Mouse (Mus musculus): Measurements from ENCODE around the gene Poglut1.

Gene Poglut1

GRCm38 (mm10) chr16:38549479-38550396, at the start of gene Poglut1:
TSS of gene Poglut1 (minus strand) at chr16:38550258.
- DNase-seq, result peak; percentile 84

GRCm38 (mm10) chr16:38598986-38599680, 49.1 kb upstream of the Poglut1 start:
- DNase-seq, result no peak

DNA sequence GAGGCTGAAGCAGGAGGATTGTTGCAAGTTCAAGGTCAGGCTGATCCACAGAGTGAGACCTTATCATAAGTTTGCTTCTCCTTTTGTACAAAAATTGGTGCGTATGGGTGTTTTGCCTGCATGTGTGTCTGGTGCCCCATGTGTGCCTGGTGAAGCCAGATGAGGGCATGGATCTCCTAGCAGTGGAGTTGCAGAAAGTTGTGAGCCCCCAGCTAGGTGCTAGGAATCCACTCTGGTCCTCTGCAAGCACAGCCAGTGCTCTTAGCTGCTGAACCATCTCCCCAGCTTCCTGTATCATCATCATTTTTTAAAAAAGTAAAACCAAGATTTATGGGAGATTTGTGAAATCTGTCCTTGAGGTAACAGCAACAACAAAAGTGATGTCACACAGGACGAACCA, 46.6 kb upstream of the Poglut1 start:
- DNase-seq, result no peak

GRCm38 (mm10) chr16:38596099-38596498, 46.0 kb upstream of the Poglut1 start:
- no peak for DNase-seq

DNA sequence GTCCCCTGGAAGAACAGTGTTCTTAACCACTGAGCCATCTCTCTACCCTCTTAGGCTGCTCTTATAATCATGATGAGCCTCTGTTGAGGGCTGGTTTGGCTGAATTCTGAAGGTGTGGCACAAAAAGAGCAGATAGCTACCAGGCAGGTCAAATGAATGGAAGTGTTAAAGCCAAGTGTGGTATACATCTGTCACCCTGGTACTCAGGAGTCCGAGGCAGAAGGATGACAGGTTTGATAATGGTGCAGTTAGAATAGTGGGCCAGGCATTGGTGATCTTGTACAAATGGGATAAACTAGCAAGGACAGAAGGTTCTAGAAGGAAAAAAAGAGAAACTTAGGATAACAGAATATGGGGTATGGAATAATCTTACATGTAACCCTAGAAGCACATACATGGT, 44.4 kb upstream of the Poglut1 start:
- DNase-seq, result no peak

GRCm38 (mm10) chr16:38592946-38593345, 42.9 kb upstream of the Poglut1 start:
- no peak for DNase-seq

- DNase-seq, result no peak
These were observed 42.1 kb upstream of the Poglut1 start for GRCm38 (mm10) chr16:38592026-38592678.

GRCm38 (mm10) chr16:38591506-38591905, 41.4 kb upstream of the Poglut1 start:
- DNase-seq, result no peak

DNA sequence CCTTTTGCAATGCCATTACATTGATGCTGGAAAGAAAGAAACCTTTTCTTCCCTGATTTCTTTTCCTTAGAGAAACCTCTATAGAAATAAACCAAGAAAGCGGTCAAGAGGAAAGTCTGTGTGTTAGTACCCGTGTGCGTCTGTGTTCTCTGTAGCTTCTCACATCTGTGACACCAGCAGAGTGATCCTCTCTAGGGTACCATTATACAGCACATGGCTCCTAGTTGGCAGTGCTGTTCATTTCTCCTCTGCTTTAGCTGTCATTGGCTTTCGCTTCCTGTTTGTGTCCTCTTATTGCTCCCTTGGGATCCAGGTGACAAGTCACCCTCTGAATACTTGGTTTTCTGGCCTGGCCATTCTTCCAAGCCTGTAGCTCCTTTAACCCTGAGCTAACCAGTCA, 37.5 kb upstream of the Poglut1 start:
- DNase-seq, result no peak

DNA sequence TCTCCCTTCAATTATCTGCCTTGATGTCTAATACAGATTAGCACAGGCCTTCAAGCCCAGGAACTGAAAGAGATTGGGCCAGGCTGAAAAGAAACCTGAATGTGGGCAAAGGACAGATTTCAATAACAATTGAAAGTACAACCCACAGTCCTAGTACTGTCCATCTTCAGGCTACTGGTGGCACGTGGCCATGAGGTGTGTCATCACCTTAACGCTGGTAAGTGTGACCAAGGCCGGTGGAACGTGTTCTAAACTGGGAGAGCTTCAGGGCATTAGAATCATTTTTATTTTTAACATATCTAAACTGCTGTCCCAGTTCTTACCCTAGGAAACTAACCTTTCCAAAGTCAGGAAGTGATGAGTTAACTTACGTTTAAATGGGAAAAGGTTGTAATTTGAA, 37.1 kb upstream of the Poglut1 start:
- no peak for DNase-seq

GRCm38 (mm10) chr16:38585186-38585585, 35.1 kb upstream of the Poglut1 start:
- no peak for DNase-seq

DNA sequence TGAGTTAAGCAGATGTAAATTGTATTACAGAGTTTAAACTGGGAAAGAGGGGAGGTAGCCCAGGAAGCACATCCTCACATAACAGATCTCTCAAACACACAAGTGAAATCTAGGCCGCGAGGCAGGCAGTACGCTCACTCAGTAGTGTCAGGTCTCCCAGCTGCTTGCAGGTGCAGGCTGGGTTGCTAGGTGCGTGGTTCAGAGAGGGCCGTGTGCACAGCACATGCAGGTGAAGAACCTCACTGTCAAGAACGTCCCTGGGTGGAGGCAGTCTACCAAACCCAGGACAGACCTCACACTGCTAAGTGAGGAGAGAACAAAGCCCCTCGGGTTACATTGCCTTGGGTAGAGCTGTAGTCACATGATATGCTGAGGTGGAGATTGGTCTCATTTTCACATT, 34.7 kb upstream of the Poglut1 start:
- no peak for DNase-seq

GRCm38 (mm10) chr16:38571481-38571880, 21.4 kb upstream of the Poglut1 start:
- DNase-seq, result no peak

DNA sequence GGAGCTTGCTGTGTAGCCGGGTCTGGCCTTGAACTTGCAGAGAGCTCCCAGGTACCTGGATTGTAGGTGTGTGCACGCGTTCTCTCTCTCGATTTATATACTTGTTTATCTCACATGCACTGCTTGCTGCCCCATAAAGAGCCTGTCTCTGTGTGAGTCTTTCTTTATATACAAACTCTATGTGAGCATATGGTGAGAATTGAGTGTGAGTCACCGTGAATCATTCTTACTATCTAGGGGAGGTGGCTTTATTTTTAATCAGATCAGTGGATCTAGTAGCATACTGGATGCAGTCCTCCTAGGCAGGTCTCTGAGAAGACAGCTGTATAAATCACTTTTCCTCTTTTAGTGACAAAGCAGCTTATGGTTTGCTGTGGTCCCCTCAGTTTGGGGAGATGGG, 18.1 kb upstream of the Poglut1 start:
- DNase-seq, result no peak

DNA sequence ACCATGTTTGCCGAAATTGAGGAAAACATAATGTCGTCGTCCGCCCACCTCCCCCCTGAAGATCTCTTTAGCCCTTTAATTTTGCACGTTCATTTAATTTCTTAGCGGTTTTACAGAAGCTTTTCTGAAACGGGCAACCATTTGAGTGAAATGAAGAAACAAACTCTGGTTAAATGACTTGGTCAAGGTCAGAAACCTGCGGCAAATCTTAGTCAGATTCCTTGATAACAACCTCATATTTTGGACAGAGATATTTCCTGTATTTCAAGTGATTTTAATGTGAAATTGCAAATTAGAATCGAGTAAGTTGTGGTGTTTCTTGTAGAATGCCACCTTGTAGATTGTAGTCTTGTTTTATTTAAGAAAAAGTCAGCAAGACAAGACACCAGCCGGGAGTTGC, 13.5 kb upstream of the Poglut1 start:
- DNase-seq, result no peak

GRCm38 (mm10) chr16:38562968-38563327, 12.9 kb upstream of the Poglut1 start:
- no peak for DNase-seq

GRCm38 (mm10) chr16:38562131-38562967, 12.3 kb upstream of the Poglut1 start:
- DNase-seq, result peak; percentile 94

DNA sequence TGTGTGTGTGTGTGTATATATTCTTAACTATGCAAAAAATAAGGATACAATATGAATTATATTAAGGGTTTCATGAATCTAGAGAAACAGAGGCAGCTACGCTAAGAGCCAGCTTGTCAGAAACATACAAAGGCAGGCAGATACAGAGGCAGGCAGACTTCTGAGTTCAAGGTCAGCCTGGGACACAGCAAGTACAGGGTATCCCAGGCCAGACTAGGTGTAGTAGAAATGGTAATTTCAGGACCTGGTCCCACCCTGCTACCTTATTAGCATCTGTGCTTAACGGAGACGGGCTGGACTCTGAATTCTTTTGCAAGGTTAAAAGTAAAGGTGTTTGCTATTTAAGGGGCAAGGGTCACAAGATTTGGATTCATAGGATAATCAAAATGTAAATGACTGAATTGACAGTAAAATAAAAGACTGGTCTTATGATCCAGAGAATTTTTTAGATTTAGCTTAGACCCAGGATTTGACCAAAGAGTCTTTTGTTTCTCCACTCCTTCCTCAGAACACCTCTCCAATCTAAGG, 8.2 kb upstream of the Poglut1 start, which contains the start of gene Tmem39a:
Gene Tmem39a, plus strand, starts transcription at position 478 of the 528 bp plus-strand sequence.
- DNase-seq, result no peak

- no peak for DNase-seq
These were observed 5.9 kb upstream of the Poglut1 start for GRCm38 (mm10) chr16:38555988-38556387.

GRCm38 (mm10) chr16:38548000-38548399, 2.1 kb downstream of the Poglut1 start:
- DNase-seq, result no peak

DNA sequence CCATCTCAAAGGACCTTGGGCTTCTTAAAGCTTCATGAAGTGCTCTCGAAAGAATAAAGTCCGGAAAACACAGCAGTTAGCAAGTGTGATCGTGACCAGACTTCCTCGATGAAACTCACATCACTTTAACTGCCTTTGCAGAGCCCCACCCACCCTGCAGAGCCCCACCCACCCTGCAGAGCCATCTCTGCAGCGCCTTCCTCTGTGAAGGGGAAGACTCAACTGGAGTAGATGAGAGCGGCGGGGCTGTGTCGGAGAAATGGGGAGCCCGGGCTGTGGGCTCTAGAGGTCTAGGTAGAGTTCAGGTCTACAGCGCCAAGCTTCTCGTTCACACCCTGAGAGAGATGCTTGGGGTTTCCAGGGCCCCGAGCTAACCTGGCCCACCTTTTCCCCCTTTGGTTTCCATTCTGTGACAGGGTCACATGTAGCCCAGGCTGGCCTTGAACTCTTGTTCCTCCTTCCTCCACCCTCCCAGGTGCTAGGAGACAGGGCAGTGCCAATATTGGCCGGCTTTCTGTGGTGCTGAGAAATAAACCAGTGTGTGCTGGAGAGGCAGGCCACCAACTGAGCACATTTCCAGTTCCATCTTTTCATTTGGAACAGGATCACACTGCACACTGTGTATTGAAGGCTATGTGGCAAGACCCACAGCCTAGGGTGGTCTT, 11.2 kb downstream of the Poglut1 start:
- DNase-seq, result no peak
